Comparison of ENCODE assay signal across 8 mouse cellular contexts in the genomic region with DNA sequence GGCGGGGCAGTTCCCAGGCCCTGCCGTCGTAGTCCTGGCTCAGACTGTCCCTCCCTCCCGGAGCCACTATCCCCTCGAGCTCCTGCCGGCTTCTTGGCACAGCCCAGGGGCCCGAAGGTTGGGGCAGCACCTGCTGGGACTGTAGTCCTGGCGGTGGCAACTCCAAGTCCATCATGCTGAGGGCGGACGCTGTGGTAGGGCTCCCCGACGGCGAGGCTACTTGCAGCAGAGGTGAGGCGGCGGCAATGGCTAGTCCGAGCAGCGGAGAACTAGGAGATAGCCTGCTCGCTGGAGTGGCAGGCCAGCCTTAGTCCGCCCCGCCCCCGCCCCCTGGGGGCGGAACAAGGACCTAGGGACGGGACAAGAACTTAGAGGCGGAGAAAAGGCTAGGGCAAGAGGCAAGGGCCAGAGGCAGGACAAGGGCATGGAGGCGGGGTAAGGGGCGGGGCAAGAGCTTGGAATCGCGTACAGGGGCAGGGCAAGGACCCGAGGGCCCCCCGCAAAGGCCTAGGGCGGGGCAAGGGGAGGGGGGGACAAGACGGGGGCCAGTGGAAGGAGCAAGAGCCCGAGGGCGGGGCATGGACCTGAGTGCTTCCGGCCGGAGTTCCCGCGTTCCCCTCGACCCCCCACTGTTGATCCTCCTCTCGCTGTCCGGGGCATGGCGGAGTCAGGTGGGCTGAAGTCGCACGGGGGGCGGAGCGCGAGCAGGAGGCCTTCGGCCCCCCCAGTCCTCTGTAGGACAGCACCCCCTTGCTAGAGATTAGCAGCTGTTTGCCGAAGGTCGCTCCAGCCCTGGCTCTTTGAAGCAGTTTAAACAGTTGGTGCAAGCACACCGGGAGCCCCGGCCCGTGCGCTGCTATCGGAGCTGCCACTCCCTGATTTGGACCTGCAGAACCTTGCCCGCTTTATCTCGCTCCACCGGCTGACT. TPM values are rescaled to one million over a fixed set of nuclear protein-coding genes. Genes with fewer than 3 reads are reported as not detected.
DNase-seq lines count a peak whose midpoint lies in the region; ATAC-seq and TF ChIP-seq lines count a peak whose summit lies in the region.

Gene Nfe2l2, minus strand, starts transcription at position 408 of the 928 bp plus-strand sequence.

- no peaks in the 10 kb centered on the region for H3K9me3 ChIP-seq in forebrain, embryonic 10.5 days
- no peaks in the 10 kb centered on the region for H3K9me3 ChIP-seq in heart, embryonic 15.5 days (replicated peaks)
- H3K9me3 ChIP-seq in liver, embryonic 14.5 days (ENCODE audit: control insufficient read depth, low read length), result no peaks in the 10 kb centered on the region
- no peaks in the 10 kb centered on the region for H3K9me3 ChIP-seq in neural tube, embryonic 11.5 days (ENCODE audit: control insufficient read depth, low read length)
- H3K9me3 ChIP-seq in stomach, postnatal 0 days (ENCODE audit: control insufficient read depth, low read length), result no peaks in the 10 kb centered on the region

- peaks cover 74% of the 10 kb centered on the region for H3K4me1 ChIP-seq in forebrain, embryonic 10.5 days
- H3K4me1 ChIP-seq in heart, embryonic 15.5 days (replicated peaks), result peaks cover 45% of the 10 kb centered on the region
- H3K4me1 ChIP-seq in liver, embryonic 14.5 days (replicated peaks; ENCODE audit: control insufficient read depth in 2 of 2, insufficient read depth in 2 of 2, low read length in 1 of 2), result peaks cover 40 to 46% of the 10 kb centered on the region in 2 experiments
- H3K4me1 ChIP-seq in neural tube, embryonic 11.5 days (ENCODE audit: control insufficient read depth, insufficient read depth, low read length), result peaks cover 14% of the 10 kb centered on the region; the same call in 1 of the 2 replicates
- H3K4me1 ChIP-seq in stomach, postnatal 0 days (replicated peaks; ENCODE audit: control insufficient read depth, insufficient read depth), result no peaks in the 10 kb centered on the region; the same call in 1 of the 2 replicates

- under 1% methylated on average over 58 of the region's 58 CpGs for WGBS in forebrain, embryonic 10.5 days
- WGBS in heart, embryonic 15.5 days, result under 1% methylated on average over 56 of the region's 58 CpGs
- WGBS in liver, embryonic 14.5 days (ENCODE audit: insufficient replicate concordance), result 1% methylated on average over 58 of the region's 58 CpGs
- WGBS in neural tube, embryonic 11.5 days, result 0% methylated on average over 56 of the region's 58 CpGs
- WGBS in stomach, postnatal 0 days, result under 1% methylated on average over 51 of the region's 58 CpGs

- no peaks in the 10 kb centered on the region for H3K36me3 ChIP-seq in forebrain, embryonic 10.5 days (replicated peaks)
- peaks cover 3% of the 10 kb centered on the region; the same call in 1 of the 2 replicates for H3K36me3 ChIP-seq in heart, embryonic 15.5 days
- H3K36me3 ChIP-seq in liver, embryonic 14.5 days (replicated peaks; ENCODE audit: control insufficient read depth, insufficient read depth, low read depth), result peaks cover 13% of the 10 kb centered on the region
- H3K36me3 ChIP-seq in neural tube, embryonic 11.5 days (ENCODE audit: control insufficient read depth, insufficient read depth, low read length), result no peaks in the 10 kb centered on the region
- no peaks in the 10 kb centered on the region for H3K36me3 ChIP-seq in stomach, postnatal 0 days (ENCODE audit: control insufficient read depth, insufficient read depth, low read length)

- peak; percentile 92 for ATAC-seq in heart, embryonic 15.5 days (replicated peaks; ENCODE audit: insufficient number of reproducible peaks, insufficient read depth, low FRiP score, low read depth)
- ATAC-seq in liver, embryonic 14.5 days (ENCODE audit: insufficient read depth), result peak; percentile 89
- peak; percentile 87 for ATAC-seq in neural tube, embryonic 11.5 days (ENCODE audit: insufficient read depth, low FRiP score, low TSS enrichment)
- ATAC-seq in stomach, postnatal 0 days (ENCODE audit: low FRiP score, low TSS enrichment), result peak; percentile 94

- peak; percentile 81 to 85 for DNase-seq in CD8-positive naive resting alpha-beta T cell, adult 2 months (ENCODE audit: low read depth in 2 of 2, low spot score in 2 of 2)
- DNase-seq in c-Kit-positive CD71-negative TER-119-negative erythroid progenitor cells, embryonic 14.5 days (ENCODE audit: low read depth), result peak; percentile 99
- DNase-seq in forebrain, embryonic 10.5 days (ENCODE audit: extremely low spot score, low spot score), result peak; percentile 100
- peak; percentile 100 for DNase-seq in kidney, postnatal 25 days
- DNase-seq in liver, embryonic 14.5 days (ENCODE audit: low read depth in 3 of 3, low spot score in 3 of 3), result peak; percentile 96 to 99 (median 98)
- peak; percentile 95 for DNase-seq in neural tube, embryonic 11.5 days (ENCODE audit: low spot score)
- peak; percentile 100 for DNase-seq in stomach, postnatal 0 days (ENCODE audit: low spot score)

- H3K4me2 ChIP-seq in heart, embryonic 15.5 days, result peak within 1 kb of the TSS; percentile 89
- H3K4me2 ChIP-seq in liver, embryonic 14.5 days (ENCODE audit: low read depth), result peak within 1 kb of the TSS; percentile 70
- peak within 1 kb of the TSS; percentile 75 for H3K4me2 ChIP-seq in neural tube, embryonic 11.5 days (ENCODE audit: low read depth)
- peak within 1 kb of the TSS; percentile 79 for H3K4me2 ChIP-seq in stomach, postnatal 0 days (replicated peaks; ENCODE audit: low read depth)

- peak within 1 kb of the TSS; percentile 93 for H3K9ac ChIP-seq in heart, embryonic 15.5 days
- peak within 1 kb of the TSS; percentile 100 for H3K9ac ChIP-seq in liver, embryonic 14.5 days (replicated peaks)
- peak within 1 kb of the TSS; percentile 75 for H3K9ac ChIP-seq in neural tube, embryonic 11.5 days (ENCODE audit: low read length)
- H3K9ac ChIP-seq in stomach, postnatal 0 days (ENCODE audit: low read length), result peak within 1 kb of the TSS; percentile 99

- no peaks in the 10 kb centered on the region for H3K27me3 ChIP-seq in forebrain, embryonic 10.5 days (ENCODE audit: poor library complexity, severe bottlenecking)
- H3K27me3 ChIP-seq in heart, embryonic 15.5 days, result no peaks in the 10 kb centered on the region
- H3K27me3 ChIP-seq in liver, embryonic 14.5 days (ENCODE audit: control insufficient read depth, insufficient read depth, low read length), result no peaks in the 10 kb centered on the region
- no peaks in the 10 kb centered on the region for H3K27me3 ChIP-seq in neural tube, embryonic 11.5 days (ENCODE audit: control insufficient read depth, insufficient read depth, low read length)
- no peaks in the 10 kb centered on the region for H3K27me3 ChIP-seq in stomach, postnatal 0 days (ENCODE audit: control insufficient read depth, insufficient read depth, low read length)

- peak; percentile 94 for TF ChIP-seq EP300 in liver, embryonic 14.5 days (IDR thresholded peaks at IDR 0.05; ENCODE audit: low read depth)
- no peak for TF ChIP-seq EP300 in stomach, postnatal 0 days (optimal IDR thresholded peaks at IDR 0.05)

- peak within 1 kb of the TSS; percentile 97 for H3K27ac ChIP-seq in forebrain, embryonic 10.5 days
- H3K27ac ChIP-seq in heart, embryonic 15.5 days, result peak within 1 kb of the TSS; percentile 99
- peak within 1 kb of the TSS; percentile 99 for H3K27ac ChIP-seq in liver, embryonic 14.5 days
- H3K27ac ChIP-seq in neural tube, embryonic 11.5 days (ENCODE audit: low read depth, low read length), result peak within 1 kb of the TSS; percentile 73
- peak within 1 kb of the TSS; percentile 100 for H3K27ac ChIP-seq in stomach, postnatal 0 days (replicated peaks)

- TF ChIP-seq CTCF in liver, embryonic 14.5 days (IDR thresholded peaks at IDR 0.05; ENCODE audit: low read depth), result peak; percentile 73
- peak; percentile 65 for TF ChIP-seq CTCF in stomach, postnatal 0 days (IDR thresholded peaks at IDR 0.05; ENCODE audit: low read depth)

- H3K4me3 ChIP-seq in forebrain, embryonic 10.5 days, result peak within 1 kb of the TSS; percentile 78
- peak within 1 kb of the TSS; percentile 92 for H3K4me3 ChIP-seq in heart, embryonic 15.5 days
- H3K4me3 ChIP-seq in liver, embryonic 14.5 days (ENCODE audit: insufficient read depth in 1 of 2, low read depth in 2 of 2, low read length in 2 of 2), result peak within 1 kb of the TSS; percentile 65 to 89
- peak within 1 kb of the TSS; percentile 63 for H3K4me3 ChIP-seq in neural tube, embryonic 11.5 days (ENCODE audit: low read depth, low read length)
- H3K4me3 ChIP-seq in stomach, postnatal 0 days (ENCODE audit: low read depth, low read length), result peak within 1 kb of the TSS; percentile 85

RNA-seq across cellular contexts. Expression of gene Nfe2l2, which starts in this region (rescaled TPM):
- 23.8 and 26.5 TPM in 2 replicates for polyA plus RNA-seq in forebrain, embryonic 10.5 days (2016; fragmentation: Nextera tagmentation; extraction: Ambion mirVana)
- polyA plus RNA-seq in heart, embryonic 15.5 days (2015; fragmentation: Nextera tagmentation; extraction: Ambion mirVana), result 49.4 and 52.0 TPM in 2 replicates
- 24.7 and 30.4 TPM in 2 replicates for polyA plus RNA-seq in liver, embryonic 14.5 days (2012; rRNA removed)
- polyA plus RNA-seq in liver, embryonic 14.5 days (2014; fragmentation: Nextera tagmentation; extraction: Ambion mirVana), result 40.0 and 42.2 TPM in 2 replicates
- 26.5 and 31.4 TPM in 2 replicates for polyA plus RNA-seq in neural tube, embryonic 11.5 days (2014; fragmentation: Nextera tagmentation; extraction: Ambion mirVana)
- polyA plus RNA-seq in stomach, postnatal 0 days (2015; fragmentation: Nextera tagmentation; extraction: Ambion mirVana), result 125 and 144 TPM in 2 replicates

Comparison
In these comparisons a context has a peak if more than half of its experiments do, and no peak if none do; other contexts are left out.
1. Peak in every context shown above with its lines: DNase-seq, ATAC-seq, H3K4me3 ChIP-seq and H3K27ac ChIP-seq.